Mouse (Mus musculus) kidney, adult 11 months (tissue): Measurements from ENCODE around the gene Rhob.

ENCODE experiments used
- DNase-seq: peaks from one replicate; pipeline ENCODE4 v3.0.0; 2022

Rhob gene

GRCm38 (mm10) chr12:8499871-8500596, at the start of gene Rhob:
TSS of gene Rhob (minus strand) at chr12:8500009.
- DNase-seq = peak; percentile 98

- peak; percentile 55 for DNase-seq
Observed at GRCm38 (mm10) chr12:8547357-8547756, 47.5 kb upstream of the Rhob start.

- DNase-seq = no peak
Observed at GRCm38 (mm10) chr12:8546801-8547200, 47.0 kb upstream of the Rhob start.

- DNase-seq = no peak
Observed at GRCm38 (mm10) chr12:8545066-8545610, 45.3 kb upstream of the Rhob start.

GRCm38 (mm10) chr12:8542371-8542770, 42.6 kb upstream of the Rhob start:
- no peak for DNase-seq

- peak; percentile 77 for DNase-seq
Observed at GRCm38 (mm10) chr12:8539471-8539870, 39.7 kb upstream of the Rhob start.

GRCm38 (mm10) chr12:8537291-8537690, 37.5 kb upstream of the Rhob start:
- no peak for DNase-seq

DNA sequence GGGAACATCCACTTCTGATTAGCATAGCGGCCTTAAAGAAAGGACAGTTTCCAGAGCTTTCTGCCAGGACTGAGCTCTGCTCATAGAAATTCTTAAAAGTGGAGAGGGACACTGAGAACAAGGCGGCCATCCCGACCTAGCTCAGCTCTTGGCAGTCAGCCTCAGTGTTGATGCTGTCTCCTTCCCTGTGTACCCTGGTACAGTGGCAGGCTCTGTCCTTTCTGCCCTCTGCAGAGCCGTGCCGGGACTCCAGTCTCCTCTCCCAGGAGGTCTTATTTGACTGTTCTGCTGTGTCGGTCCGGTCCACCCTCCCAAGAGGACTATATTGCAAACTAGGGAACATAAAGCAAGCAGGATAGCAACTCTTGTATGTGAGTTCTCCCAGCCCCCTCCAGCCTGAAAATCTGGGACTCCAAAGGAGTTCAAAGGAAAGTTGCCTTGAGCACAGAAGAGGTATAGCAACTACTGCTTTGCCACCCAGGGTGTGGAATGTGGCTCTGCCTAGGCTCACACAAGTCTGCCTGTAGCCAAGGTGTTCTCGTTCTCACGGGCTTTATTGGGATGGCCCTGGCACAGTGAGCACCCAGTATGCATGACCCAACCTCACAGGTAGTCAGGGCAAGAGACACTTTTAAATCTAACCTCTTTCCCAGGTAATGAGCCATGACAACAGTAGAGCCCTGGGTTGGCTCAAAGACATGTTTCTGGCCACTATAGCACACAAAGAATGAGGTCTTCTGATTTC, 36.6 kb upstream of the Rhob start:
- DNase-seq = peak; percentile 64

DNA sequence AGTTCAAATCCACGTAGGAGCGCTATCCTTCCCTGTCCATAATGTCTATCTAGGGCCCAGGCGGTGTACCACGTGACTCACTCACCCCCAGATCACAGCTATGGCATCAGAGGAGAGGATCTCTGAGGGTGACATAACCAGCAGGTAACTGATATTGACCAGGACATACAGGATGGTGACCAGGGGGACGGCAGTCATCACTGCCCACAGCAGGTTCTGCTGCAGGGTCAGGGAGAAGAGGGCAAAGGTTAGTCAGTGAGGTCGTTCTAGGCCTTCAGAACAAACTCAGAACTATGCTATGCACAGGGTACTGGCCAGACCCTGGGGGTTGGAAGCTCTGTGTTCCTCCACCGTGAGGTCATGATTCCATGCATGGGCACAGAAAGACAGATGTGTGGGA, 35.8 kb upstream of the Rhob start:
- DNase-seq = no peak

DNA sequence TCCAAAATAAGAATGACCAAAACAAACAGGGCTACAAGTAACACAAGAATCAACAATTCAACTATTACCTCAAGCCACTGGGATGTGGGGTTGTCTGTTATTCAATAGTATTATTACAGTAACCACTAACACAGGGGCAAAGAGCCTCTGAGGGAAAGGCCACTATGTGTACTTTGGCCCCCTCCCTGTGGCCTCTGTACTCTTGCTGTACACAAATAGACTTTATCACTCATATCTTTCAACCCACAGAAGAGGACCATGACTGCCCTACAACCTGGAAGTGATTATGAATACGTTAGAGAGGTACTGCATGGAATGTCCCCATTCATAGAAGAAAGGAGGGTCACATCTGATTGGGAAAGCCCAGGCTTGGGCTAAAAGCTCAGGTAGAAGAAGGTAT, 35.1 kb upstream of the Rhob start:
- DNase-seq = no peak

DNA sequence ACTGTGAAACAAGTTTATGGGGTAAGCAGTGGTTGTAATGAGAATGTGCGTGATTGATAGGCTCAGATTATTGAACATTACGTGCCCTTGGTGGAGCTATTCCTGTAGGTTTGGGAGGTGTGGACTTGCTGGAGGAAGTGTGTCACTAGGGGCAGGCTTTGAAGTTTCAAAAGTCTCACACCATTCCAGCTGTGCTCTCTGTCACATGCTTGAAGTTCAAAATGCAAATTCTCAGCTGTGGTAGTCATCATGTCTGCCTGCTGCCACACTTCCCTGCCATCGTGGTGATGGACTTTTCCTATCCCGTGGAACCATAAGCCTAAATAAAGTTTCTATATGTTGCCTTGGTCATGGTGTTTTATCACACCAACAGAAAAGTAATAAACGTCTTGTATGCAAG, 28.0 kb upstream of the Rhob start:
- DNase-seq = no peak

GRCm38 (mm10) chr12:8527175-8527574, 27.4 kb upstream of the Rhob start:
- no peak for DNase-seq

GRCm38 (mm10) chr12:8524062-8524461, 24.3 kb upstream of the Rhob start:
- no peak for DNase-seq

- no peak for DNase-seq
Observed at GRCm38 (mm10) chr12:8522711-8523110, 22.9 kb upstream of the Rhob start.

DNA sequence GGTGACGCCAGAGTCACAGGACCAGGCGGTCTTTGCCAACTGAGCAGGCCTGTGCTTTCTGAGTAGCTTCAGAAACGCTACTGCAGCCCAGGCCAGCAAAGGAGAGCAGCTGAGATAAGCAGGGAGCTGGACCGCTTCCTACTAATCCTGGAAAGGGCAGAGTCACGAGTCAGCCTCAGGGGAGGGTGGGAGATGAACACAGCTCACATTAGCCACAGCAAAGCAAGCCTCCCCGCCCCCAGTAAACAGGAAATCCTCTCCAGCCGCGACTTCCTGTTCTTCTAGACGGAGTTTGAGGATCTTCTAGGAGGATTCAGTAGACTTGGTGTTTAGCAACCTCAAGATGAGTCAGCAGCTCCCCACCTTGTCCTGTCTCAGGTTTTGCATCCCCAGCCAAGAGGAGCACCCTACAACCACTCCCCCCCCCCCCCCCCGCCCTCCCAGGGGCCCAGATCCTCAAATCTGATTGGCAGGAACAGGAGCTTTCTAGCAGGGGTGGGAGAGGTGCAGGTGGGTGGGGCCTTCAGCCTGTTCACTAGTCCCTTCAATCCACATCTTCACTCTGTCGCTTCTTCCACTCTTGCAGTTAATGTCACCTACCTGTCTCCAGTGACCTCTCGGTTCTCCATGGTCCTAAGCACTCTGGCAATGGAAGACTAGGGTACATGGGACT, 21.7 kb upstream of the Rhob start:
- DNase-seq = peak; percentile 78

GRCm38 (mm10) chr12:8519431-8520160, 19.8 kb upstream of the Rhob start:
- no peak for DNase-seq

DNA sequence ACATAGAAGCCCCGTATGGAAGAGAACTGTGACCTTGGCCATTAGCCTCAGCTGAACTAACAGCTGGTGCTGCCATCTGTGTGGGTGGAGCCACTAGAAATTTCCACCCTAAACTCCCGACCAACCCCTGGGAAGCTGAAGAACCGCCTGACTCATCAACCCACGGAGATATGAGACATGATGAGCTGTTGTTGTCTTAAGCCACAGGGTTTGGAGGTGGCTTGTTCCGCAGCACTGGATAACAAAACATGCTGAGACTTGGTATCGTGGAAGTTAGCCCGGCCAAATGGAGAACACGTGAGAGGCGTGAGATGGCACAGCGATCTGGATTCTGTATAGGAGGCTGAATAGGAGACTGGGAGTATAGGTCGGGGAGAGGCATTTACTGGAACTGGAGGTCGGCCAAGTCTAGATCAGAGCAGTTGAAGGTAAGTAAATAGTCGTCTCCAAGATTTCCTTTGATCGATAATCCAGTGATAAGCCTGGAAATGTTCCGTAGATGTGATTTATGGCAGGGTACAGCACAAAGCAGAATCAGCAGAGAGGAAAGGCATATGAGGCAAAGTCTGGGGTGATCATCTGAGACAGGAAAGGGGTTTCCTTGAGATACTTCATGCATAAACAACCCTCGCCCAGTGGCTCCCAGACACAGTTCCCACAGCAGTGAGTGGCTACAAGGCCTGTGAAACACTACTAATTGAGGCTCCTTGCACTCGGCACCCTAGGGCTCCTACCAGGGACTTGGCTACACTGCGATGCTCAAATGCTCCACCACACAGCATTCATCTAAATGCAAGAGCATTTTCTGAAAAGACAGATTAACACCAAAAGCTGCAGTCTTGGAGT, 11.5 kb upstream of the Rhob start:
- no peak for DNase-seq

GRCm38 (mm10) chr12:8510317-8510988, 10.6 kb upstream of the Rhob start:
- DNase-seq = no peak

- no peak for DNase-seq
Observed at GRCm38 (mm10) chr12:8509693-8510092, 9.9 kb upstream of the Rhob start.

DNA sequence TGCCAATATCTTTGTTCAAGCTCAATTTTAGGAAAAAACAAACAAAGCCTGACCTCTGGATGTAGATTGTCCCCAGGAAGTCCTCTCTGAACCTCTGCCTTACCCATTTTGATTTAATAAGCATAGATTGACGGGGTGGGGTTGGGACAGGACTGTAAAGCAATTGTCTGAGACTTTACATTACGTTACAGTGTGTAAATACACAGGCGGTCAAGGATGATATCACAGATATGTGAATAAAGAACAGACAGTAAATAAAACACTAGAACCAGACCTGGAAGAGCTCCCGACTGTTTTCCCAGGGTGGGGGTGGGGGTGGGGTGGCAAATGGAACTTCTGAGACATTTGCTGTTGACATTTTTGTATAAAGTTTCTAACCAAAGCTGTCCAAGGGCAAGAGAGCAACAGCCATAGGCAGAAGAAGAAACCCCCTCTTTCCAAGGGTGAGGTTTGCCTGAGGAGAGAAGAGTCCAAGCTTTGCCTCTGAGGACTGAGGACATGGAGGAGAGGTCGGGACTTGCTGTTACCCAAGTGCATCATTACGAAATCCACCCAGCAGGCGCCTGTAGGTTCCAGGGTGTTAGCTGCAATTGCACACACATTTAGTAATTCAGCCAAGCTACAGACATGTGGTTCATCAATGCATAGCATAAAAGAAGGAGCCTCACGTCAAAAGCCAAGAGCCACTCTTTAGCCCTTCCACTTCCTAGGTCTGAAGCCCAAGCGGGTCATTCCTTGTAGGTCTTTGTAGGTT, 7.3 kb upstream of the Rhob start:
- DNase-seq = no peak

DNA sequence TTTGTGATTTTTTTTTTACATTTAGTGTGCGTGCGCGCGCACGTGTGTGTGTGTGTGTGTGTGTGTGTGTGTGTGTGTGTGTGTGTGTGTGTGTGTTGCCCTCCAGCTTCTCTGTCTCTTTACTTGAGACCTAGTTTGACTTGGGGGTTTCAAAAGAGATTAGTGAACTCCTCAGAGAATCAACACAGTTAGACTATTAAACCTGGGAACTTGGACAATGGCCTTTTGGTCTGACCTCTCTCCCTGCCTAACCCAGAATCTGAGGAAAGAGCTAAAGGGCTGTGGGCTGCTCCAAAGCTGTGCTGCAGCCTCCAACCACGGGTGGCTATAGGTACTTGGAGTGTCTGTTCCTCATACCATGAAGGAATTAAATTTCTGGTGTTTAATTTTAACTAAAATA, 4.3 kb upstream of the Rhob start:
- no peak for DNase-seq
